Mouse (Mus musculus): ENCODE measurements around the gene Mapk8ip2.

The Mapk8ip2 gene

DNA sequence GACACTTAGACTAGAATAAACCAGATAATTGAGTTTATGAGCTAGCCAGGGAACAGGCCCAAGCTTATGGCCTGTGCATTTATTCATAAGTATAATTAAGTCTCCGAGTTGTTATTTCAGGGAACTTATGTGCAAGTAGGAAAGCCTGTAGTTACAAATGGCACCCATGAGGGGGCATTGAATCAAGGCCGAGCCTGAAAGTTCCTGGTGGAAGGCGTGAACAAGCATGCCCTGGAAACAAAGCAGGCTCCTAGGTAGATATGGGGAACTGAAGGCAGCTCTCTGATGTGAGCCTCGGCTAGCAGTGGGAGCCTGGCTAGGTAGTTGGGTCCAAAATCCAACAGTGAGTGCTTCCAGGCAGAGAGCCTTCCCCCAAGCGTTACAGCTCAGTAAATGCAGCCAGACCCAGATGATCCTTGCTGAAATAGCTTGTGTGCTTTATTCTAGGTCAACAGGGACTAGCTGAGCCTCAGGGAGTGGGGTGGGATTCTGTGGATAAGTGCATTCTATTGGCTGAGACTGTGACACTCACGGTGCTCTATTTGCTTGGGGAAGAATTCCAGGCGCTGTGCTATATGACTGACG, 11.1 kb upstream of the Mapk8ip2 start:
- 0 out of 2 replicates have a peak, but pooled peaks have one; percentile 36 for ATAC-seq (ENCODE audit: insufficient number of reproducible peaks, low FRiP score, low TSS enrichment)

DNA sequence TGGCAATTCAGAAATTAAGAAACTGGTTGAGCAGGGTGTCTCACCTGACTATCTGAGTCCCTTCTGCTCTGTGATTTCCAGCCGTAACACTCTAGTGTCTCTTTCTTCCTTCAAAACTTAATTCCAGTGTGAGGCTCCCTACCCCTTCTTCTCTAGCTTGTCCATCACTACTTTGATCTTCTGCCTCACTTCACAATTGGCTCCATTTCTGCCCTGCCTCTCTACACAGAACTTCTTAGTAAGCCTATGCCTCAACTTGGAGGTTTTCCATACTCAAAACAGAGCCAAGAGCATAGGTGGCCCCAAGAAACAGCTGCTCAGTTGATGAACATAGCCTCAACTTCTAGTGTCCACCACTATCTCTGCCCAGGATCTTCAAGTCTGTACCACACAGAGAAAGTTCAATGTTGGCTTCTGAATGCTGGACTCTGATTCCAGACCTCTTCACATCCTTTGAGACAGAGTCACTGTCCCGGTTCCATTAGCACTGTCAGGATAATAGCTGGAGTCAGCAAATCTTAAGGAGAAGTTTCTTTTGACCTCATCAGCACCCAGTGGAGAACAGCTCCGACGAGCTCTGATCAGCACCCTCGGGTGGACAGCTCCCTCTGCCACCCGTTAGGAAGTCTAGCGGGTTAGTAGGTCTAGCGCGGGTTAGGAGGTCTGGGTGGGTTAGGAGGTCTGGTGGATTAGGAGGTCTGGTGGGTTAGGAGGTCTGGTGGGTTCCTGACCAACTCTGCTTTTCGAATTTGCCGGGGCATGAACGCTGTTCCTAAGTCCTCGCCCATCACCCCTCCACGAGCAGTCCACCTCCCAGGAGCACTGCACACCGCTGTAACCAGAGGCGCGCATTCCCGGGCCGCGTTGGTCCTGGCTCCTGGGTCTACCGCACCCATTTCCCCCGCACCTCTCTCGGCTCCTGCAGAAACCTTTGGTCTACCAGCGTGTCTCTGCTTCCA, 528 bp upstream of the Mapk8ip2 start:
- 0 out of 2 replicates have a peak, but pooled peaks have one; percentile 16 for ATAC-seq (ENCODE audit: insufficient number of reproducible peaks, low FRiP score, low TSS enrichment)

DNA sequence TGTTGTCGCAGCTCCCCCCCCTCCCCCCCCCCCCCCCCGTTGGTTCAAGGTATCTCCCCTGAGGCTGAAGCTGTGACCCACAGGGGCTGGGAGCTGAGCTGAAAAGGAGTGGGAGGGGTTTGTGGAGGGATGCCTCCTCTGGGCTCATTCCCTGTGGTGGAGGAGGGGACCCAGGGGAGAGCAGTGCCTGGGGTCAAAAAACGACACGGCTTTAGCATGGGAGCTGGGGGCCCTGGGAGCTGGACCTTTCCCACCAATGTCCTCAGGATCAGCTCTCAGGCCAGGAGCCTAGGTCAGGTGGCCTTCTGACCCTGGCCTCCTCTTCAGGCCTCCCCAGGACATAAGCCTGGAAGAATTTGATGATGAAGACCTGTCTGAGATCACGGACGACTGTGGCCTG, 1.1 kb downstream of the Mapk8ip2 start:
- ATAC-seq (ENCODE audit: insufficient number of reproducible peaks, low FRiP score, low TSS enrichment): no peak

DNA sequence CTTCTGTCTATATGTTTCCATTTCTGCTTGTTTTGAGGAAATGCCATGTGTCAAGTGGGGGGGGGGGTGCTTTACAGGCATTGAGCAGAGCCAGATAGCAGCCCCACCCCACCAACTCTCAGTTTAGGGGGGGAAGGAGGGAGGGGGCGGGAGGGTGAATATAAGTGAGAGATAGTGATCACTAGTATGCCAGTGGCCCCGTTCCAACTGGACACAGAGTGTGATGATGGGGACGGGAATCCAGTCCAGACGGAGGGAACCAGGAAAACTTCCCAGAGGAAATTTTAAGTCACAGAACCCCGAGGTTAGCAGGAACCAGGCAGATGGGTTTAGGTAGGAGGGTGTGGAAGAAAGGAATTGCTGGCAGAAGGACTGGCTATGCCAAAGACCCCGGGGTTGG, 1.9 kb downstream of the Mapk8ip2 start:
- ATAC-seq (ENCODE audit: insufficient number of reproducible peaks, low FRiP score, low TSS enrichment): no peak

DNA sequence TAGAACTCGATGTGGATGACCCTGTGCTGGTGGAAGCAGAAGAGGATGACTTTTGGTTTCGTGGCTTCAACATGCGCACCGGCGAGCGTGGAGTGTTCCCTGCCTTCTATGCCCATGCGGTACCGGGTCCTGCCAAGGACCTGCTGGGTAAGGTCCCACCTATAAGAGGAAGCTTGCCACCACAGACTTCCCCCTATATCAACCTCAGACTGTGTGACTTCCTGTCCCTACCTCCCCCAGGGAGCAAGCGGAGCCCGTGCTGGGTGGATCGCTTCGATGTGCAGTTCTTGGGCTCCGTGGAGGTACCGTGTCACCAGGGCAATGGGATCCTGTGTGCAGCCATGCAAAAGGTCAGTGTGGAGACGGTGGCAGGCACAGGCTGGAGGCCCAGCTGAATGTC, 5.2 kb downstream of the Mapk8ip2 start:
- ATAC-seq (ENCODE audit: insufficient number of reproducible peaks, low FRiP score, low TSS enrichment): no peak

DNA sequence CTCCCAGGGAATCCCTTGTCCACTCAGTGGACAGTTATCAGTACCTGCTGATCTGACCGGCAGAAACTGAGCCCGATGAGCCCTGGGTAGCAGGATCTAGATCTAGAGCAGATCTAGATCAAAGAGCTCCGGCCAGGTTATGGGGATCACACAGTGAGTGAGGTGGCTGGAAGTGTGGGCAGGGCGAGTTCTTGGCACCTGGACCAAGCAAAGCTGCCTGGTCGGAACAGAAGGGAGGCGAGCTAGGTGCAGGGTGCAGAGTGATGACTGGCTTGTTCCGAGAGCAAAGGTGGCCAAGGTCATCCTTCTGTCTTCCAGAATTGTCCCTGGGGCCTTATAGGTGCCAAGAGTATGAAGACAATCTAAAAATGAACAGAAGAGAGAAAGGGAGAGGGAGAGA, 6.1 kb downstream of the Mapk8ip2 start:
- no peak for ATAC-seq (ENCODE audit: insufficient number of reproducible peaks, low FRiP score, low TSS enrichment)

DNA sequence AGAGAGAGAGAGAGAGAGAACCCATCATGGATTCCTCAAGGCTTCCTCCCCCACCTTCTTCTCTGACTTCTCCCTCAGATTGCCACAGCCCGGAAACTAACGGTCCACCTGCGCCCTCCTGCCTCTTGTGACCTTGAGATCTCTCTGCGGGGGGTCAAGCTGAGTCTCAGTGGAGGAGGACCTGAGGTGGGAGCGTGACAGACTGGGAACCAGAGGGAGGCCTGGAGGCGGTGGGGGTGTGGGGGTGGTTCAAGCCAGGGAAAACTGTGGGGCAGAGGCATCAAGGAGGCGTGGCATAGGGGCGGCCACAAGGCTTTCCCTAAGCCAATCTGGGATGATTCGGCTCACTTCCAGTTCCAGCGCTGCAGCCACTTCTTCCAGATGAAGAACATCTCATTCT, 6.6 kb downstream of the Mapk8ip2 start:
- no peak for ATAC-seq (ENCODE audit: insufficient number of reproducible peaks, low FRiP score, low TSS enrichment)

DNA sequence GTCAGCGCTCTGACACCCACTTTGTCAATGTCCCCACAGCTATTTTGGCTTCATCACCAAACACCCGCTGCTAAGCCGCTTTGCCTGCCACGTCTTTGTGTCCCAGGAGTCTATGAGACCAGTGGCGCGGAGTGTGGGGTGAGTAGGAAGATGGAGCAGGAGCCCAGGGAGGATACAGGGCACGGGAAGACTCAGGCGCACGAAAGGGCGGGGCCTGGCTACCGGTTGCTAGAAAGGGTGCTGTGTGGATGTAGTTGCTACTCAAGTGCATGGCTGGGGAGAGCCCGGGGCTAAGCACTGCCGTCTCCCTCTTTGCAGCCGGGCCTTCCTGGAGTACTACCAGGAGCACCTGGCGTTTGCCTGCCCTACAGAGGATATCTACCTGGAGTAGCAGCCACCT, 7.6 kb downstream of the Mapk8ip2 start:
- no peak for ATAC-seq (ENCODE audit: insufficient number of reproducible peaks, low FRiP score, low TSS enrichment)

DNA sequence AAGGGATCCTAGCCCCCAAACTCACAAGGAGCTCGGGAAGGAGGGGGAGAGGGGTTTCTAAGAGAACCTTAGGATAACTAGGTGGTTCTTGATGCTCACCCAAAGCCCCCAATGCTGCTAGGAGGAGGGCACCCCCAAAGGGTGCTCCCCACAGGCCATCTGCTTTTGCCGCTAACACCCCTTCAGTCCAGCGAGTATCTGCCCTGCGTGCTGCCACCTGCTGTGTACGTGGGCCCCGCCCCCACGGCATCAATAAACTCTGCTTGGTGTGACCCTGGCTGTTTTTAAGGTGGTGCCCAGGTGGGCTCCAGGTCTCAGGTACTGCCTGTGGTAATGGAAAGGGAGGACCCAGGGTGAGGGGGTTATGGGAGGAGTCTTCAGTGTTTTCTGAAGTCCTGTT, 8.5 kb downstream of the Mapk8ip2 start:
- ATAC-seq (ENCODE audit: insufficient number of reproducible peaks, low FRiP score, low TSS enrichment): no peak

DNA sequence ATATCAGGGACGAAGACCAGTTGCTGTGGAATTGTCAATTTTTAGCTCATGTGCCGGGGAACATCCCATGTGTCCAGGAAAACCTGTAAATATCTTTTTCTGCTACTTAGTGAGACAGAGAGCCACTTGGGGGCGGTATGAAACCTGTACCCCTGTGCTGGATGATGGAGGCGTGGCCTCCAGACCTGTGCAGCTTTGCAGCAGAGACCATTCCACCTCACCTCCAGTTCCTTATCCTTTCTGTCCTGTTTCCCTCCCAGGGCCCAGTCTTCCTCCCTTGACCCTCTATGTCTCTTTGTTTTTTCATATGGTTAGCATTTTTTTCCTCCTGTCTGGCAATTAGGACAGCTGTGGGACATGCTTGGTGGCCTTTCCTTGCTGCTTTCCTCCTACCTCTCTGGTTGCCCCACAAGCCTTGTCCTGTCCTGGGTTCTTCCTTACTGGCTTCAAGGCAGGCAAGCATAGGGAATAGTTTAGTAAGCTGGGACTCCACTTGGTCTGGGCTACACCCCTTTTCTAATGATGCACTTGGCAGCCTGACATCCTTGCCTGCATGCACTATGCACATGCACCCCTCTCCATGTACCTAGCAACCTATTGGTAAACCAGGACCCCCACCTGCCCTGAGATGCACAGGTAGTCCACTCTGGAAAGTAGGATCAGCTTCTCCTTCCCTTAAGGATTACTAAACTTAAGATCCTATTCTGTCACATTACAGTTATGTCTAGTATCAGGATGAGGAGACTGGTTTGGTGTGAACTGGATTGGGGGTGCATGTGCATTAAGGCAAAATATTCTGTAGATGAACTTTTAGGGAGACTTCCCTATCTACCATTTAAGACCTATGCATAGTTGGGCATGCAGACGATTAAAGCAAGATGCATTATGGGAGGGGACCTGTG, 9.9 kb downstream of the Mapk8ip2 start:
- ATAC-seq (ENCODE audit: insufficient number of reproducible peaks, low FRiP score, low TSS enrichment): no peak

DNA sequence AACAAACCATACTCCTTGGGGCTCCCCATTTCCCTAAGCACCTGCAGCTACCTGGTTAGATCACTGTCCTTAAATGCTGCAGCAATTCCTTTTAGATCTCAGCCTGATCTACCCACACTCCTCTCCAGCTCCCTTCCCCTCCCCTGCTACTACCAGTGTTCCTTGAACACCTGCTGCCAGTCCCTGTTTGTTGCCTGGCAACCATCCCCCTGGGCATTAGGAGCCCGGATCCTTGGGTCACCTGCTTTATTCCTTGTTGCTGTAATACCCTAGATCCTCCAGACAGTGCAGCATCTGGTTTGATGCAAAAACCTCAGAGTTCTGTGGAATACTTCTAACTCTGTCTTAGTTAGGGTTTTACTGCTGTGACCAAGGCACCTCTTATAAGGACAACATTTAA, 11.3 kb downstream of the Mapk8ip2 start:
- ATAC-seq (ENCODE audit: insufficient number of reproducible peaks, low FRiP score, low TSS enrichment): no peak

DNA sequence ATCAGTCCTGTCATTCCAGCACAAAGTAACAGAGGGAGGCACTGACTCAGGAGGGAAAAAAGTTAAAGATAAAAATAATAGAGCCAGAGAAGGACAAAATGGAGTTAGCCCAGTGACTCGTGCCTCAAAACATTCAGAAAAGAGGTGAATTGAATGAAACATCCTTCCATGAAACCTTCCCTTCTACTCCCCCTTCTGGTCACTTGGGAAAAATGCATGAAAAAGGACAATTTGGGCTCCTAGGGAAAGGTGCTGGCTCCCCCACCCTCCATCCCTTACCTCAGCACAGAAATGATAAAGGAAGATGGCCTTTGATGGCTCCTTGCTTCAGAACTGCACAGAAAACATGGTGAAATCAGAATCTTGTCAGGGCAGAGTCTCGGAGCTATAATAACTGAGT, 14.9 kb downstream of the Mapk8ip2 start:
- ATAC-seq (ENCODE audit: insufficient number of reproducible peaks, low FRiP score, low TSS enrichment): no peak

DNA sequence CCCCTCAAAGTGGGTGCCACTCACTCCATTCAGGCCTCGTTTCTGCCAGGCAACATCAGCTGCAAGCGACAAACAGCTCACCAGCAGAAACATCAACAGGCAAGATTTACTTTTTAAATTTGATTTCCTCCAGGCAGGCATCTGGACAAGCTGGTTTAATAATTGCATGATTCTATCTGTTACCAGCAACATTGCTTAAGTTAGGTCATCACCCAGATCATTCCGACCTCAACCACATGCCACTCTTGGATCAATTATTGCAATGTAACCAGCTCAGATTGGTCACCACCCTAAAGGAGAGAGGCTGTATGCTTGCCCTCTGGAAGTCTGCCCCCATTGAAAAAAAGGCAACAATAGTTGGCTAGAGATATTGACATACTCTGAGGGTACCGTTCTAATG, 17.8 kb downstream of the Mapk8ip2 start:
- no peak for ATAC-seq (ENCODE audit: insufficient number of reproducible peaks, low FRiP score, low TSS enrichment)

DNA sequence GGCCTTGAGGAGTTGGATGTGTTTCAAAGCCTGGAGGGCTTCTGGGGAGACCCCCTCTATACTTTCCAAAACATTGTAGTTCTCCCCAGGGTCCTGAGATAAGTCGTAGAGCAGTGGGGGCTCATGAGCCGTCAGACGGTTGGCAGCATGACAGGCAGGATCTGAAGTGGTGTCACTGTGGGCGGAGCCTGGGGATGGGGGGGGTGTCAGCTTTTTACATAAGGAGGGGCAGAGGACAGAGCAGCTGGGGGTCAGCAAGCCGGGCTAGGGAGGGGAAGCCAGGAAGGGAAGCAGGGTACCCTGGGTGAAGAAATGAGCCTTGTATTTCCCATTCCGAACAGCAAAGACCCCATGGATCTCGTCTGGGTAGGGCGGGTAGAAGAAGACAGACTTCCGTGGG, 19.7 kb downstream of the Mapk8ip2 start:
- ATAC-seq (ENCODE audit: insufficient number of reproducible peaks, low FRiP score, low TSS enrichment): no peak

DNA sequence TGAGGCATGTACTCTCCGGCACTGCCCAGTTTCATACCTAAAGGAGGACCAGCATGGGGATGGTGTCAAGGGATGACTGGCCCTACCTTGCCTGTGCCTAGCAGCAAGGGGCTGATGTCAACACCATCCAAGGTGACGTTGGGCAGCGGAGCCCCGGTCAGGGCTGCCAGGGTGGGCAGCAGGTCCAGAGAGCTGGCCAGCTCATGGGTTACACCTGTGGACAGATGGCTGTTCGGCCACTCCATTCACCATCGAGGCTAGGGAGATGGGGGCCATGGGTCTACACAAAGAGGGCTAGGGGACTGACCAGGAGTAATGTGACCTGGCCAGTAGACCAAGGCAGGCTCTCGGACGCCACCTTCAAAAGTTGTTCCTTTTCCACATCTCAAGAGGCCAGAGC, 20.2 kb downstream of the Mapk8ip2 start:
- no peak for ATAC-seq (ENCODE audit: insufficient number of reproducible peaks, low FRiP score, low TSS enrichment)

DNA sequence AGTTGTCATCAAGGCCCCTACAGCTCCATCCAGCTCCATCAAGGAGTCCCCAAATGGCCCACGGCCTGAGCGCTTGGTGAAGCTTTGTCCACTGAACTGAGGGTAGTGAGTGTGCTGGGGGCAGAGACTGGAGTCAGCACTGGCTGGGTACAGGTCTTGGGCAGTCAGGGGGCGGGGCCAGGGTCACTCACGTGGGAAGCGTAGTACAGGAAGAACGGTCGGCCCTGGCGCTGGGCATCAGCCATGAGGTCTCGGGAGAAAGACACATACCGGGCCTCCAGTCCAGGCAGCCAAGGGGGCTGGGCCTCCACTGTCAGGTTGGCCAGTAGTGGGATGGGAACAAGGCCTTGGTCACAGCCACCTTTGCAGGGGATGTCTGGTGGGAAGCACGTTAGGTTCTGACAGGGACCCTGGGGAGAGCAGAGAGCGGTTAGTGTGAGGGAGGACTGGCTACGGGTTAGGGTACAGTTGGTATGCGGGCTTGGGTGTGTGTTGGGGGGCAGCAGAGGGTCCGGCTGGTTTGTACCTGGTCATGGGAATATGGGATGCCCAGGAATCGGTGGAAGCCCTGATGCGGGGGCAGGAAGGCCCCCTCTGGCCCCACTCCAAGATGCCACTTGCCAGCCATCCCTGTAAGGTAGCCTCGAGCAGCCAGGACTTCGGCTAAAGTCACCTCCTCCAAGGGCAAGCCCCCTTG, 21.0 kb downstream of the Mapk8ip2 start:
- ATAC-seq (ENCODE audit: insufficient number of reproducible peaks, low FRiP score, low TSS enrichment): no peak

DNA sequence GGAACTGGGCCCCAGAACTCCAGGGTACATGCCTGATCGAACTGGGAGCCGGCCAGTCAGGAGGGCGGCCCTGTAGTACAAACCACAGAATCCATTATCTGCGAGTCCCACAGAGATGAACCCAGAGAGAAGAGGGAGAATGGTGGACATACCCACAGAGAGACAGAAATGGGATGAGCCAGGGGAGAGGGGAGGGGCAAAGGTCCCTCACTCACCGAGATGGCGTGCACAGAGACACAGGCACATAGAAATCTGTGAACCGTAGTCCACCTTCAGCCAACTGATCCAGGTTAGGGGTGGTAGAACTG, 21.5 kb downstream of the Mapk8ip2 start:
- no peak for ATAC-seq (ENCODE audit: insufficient number of reproducible peaks, low FRiP score, low TSS enrichment)

DNA sequence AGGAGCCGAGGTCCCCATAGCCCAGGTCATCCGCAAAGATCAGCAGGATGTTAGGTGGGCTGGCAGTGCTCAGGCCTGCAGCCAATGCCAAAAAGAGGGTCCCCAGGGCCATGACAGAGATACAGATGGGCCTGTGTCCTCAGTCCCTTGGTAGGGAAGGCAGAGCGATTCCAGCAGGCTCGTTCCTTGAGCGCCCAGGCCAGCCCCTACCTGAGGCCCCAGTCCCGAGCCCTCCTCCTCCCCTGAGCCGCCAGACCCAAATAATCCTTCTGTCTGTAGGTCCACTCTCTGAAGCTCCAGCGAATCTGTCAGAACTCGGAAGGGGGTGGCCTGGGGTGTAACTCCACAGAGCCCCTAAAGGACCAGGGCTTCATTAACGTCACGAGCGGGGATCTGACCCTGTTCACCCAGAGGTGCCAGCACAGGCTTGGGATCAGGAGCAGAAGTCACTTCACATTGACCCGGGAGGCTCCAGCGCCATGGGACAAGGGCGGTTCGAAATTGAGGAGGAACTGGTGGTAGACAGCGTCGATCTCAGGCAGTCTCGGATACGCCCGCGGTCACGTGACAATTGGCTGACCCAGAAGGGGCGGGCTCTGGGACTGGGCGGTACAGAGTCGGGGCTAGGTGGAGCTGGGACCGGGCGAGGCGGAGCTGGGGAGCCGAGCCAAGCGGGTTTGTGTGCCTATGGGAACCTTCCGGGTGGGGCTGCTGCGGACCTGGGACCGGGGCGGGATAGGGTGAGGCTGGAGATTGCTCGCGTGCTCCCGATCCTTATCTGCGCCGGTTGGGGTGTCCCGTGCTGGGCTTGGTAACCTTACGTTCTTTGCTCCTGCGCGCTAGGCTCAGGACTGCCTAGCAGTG, 22.1 kb downstream of the Mapk8ip2 start:
- peak; percentile 81 for ATAC-seq (ENCODE audit: insufficient number of reproducible peaks, low FRiP score, low TSS enrichment)

DNA sequence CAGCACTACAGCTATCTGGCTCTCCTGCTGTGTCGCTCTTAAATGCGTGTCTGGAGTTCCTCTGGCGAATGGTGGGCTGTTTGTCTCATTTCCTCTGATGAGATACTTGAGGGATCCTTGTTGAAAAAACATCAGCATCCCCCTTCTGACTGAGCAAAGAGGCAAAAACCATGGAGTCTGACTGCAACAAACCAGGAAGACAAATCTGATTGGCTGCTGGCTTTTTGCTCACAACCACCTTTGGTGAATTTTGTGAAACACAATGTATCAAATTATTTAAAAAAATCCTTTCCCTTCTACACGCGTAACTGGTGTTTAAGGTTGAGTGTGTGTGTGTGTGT, 22.7 kb downstream of the Mapk8ip2 start:
- ATAC-seq (ENCODE audit: insufficient number of reproducible peaks, low FRiP score, low TSS enrichment): no peak

DNA sequence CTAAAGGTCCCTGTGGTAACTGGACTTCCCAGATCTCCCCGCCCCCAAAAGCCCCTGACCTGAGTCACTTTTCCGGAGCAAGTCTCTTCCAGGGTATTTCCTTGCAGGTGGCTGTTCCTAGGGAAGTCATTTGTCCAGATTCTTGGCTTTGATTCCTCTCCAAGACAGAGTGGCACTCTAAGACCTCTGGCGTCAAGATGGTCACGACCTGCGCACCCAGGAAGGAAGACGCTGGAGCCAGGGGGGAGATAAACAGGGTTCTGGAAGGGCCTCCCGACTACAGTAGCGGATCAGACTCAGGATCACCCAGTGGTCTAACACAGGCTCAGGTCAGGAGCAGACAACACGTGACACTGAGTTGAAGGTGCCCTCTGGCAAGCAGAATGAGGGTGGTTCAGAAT, 23.4 kb downstream of the Mapk8ip2 start, which contains the start of gene Arsa:
Gene Arsa (minus strand): TSS at position 335 of the 401 bp plus-strand sequence.
- ATAC-seq (ENCODE audit: insufficient number of reproducible peaks, low FRiP score, low TSS enrichment): no peak
